Mouse (Mus musculus): ENCODE data around the gene Elovl5. TPM values are rescaled to one million over a fixed set of nuclear protein-coding genes. Genes with fewer than 3 reads are reported as not detected.
A peak's percentile ranks its signal among the peaks of the same experiment; 100 is the strongest.

Gene Elovl5
- polyA plus RNA-seq, 2 experiments from 2014 or later = 149 to 155 TPM

DNA sequence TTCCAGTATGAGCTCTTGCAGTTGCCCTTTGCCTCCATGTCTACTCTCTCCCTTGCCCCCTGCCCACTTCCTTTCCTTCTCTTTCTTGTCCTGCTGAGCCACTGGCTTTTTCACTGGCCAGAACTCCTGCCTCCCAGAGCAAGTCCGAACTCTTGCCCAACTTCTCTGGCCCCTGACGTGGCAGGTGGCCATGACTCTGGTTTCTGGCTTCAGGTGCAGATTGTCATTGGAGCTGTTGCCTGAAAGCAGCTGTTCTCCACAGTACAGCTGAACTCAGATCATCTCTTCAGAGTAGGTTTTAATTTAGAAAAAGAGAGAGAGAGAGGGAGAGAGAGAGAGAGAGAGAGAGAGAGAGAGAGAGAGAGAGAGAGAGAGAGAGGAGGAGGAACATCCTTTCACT, 86.1 kb downstream of the Elovl5 start:
- ATAC-seq = no peak

DNA sequence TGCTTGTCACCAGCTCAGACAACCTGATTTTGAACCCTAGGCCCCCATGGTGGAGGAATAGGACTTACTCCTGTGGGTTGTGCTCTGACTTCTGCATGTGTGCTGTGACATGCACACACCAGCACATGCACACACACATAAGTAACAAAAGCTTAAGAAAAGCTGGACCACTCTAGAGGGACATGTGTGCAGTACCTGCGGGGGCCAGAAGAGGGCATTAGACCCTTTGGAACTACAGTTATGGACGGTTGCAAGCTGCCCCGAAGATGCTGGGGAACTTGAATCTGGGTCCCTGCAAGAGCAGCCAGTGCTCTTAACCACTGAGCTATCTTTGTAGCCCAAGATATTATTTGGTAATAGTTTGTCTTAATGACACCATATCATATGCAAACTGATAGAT, 88.3 kb downstream of the Elovl5 start:
- peak; percentile 36 for ATAC-seq

DNA sequence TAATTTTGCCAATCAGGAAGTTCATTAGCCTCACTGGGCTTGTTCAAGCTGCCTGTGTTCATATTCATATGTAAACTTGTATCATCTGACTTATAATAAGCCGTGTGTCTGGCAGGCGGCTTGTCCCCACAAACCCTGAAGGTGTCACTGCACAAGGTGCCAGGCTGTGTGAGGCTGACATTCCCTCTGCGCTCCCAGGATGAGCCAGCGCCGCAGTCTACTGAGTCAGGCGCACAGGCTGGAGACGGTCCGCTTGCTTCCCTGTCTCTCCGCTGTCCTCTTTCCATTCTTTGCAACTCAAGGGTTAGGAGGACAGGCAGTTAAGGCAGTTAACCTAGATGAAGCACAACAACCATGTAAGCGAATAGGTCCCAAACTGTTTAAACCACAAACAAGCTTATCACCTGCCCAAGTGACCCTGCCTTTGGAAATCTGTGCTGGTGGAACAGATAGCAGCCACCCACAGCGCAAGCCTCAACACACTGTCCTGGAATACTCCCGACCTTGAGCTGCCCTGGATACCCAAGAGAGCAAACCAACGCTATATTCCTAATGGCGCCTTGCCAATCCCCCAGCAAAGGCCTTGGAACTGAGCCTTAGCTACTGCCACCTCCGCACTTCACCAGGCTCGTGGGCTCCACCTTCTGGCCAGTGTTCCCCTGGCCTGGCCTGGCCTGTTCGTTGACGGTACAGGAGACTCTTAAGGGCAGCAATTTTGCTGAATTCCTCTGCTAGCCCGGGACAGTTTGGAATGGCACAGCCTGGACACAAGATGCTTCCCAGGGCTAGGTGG, 89.2 kb downstream of the Elovl5 start:
- peak; percentile 36 for ATAC-seq

DNA sequence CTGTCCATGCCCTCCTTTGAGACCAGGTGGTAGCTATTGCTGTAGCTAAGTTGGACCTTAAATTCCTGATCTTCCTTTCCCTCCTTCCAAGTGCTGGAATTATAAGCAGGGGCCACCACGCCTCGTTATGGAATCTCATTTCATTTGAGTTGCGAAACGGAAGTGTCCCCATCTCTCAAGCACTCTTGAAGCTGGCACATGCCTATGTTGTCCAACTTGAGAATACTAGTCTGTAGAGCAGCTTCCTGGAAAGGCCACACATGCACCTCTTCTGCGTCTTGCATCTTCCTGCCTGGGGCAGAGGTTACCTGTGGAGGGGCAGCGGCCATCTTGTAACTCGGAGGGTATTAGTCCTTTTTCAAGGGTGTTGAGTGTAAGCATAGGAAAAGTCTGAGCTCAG, 92.2 kb downstream of the Elovl5 start:
- no peak for ATAC-seq

DNA sequence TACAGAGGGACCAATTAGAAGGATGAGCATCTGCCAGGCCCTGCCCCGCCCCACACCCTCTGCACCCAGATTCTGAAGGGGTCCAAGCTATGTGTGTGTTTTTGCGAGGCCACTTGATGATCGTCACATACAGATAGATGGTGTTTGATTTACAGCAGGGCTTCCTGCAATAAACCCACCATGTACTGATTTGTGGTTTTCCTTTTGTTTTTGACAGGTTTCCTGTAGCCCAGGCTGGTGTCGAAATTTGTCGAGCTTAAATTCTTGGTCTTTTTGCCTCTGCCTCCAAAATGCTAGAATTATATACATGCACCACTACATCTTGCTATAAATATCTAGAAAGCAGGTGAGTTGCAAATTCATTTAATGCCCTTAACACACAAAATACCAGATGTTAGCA, 93.0 kb downstream of the Elovl5 start:
- peak; percentile 57 for ATAC-seq

DNA sequence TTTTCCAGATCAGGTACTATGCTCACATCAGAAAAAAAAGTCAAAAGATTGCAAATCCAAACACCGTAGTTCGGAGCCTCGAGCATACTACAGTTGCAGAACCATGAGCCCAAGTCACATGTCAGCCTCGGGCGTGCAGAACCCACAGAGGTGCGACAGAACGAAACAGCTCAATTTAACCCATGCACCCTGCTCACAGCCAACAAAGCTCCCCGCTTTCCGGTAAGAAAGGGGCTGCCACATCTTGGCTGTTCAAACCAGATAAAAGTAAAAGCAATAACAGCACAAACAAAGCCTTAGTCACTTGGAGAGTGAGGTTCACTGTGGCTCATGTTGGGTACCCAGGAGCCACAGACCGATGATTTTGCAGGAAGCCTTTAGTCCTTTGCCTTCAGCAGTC, 93.5 kb downstream of the Elovl5 start:
- peak; percentile 65 for ATAC-seq

GRCm38 (mm10) chr9:78012066-78012465, 94.9 kb downstream of the Elovl5 start:
- no peak for ATAC-seq

DNA sequence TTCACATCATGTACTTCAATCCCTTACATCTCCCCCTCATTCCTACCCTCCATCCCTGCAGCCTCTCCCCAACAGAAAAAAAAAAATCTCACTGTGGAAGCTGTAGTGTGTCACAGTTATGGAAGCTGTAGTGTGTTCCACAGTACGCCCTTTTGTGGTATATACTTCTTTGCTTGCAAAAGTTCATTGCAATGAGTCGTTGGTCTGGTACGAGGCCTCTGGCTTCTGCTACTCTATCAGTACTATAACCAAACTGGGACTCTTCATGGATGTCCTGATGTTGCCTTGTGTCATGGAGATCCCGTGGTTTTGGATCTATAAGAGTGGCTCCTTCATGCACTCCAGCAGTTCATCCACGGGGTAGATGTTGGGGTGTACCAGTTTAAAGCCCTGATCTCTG, 95.5 kb downstream of the Elovl5 start:
- no peak for ATAC-seq

DNA sequence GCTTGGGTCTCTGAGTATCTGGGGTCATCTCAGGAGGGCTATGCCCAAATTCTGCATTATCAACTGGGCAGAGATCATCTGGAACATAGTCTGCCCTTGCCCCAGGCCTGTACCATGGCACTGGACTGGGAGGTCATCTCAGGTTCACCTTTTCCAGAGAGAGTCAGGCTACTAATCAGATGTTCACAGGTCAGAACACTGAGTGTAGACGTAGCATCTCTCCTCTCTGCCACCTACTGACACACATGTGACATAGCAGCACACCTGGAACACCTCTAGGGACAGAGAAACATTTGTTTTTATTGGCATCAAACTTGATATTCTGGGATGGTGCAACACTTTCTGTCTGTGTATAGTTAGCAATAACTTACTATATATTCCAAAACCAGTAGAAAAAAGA, 96.6 kb downstream of the Elovl5 start:
- no peak for ATAC-seq

DNA sequence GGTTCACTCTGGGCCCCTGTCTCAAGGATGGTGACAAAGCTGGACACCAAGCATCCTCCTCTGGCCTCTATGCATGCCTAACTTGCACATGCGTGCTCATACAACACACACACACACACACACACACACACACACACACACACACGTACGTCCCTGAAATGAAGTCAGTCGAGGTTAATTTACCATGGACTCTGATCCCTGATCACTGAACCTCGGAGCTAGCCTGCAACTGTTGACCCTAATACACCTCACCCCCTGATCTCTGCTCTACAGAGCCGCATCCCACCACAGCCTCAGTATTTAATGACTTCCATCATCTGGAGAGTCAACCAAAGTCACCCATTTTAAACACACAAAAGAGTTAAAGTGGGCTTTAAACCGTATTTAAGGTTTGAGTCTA, 98.7 kb downstream of the Elovl5 start:
- no peak for ATAC-seq

DNA sequence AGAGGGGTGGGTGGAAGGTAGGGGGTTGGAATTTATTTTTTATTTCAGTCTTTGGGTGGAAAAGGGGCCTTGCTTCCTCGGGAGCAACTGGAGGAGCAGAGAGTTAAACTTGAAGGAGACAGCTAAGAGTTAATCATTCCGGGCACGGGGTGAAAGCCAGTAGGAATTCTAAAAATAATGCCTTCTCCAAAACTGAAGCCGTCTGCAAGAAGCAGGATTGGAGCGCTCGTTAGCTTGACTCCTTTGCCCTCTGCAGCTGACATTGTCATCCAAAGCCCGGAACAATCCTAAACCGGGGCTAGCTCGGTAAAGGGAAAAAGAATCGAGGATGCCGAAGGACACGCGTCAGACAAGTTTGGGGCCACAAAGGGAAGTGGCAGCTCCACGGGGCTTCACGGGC, 99.1 kb downstream of the Elovl5 start:
- no peak for ATAC-seq

DNA sequence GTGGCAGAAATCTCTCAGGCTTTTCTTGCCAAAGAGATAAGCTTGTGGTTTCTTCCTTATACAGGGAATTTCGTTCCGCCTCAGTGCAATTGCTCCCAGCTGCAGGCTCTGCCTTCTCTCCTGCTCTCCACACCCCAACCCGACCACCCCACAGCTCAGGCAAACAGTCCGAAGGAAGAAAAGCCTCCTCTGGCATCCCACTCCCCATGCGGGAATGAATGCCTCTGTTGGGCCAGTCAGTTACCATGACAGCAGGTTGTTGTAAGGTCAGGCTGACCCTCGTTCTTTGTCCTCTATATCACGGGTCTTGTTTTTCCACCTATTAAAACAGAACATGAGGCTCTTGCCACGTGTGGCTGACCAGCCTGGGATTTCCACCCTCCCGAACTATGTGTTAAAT, 104.1 kb downstream of the Elovl5 start:
- ATAC-seq = no peak

GRCm38 (mm10) chr9:78022187-78022945, 105.2 kb downstream of the Elovl5 start:
- ATAC-seq = no peak

- ATAC-seq = peak; percentile 81
Observed at GRCm38 (mm10) chr9:78024823-78025222, 107.7 kb downstream of the Elovl5 start.

DNA sequence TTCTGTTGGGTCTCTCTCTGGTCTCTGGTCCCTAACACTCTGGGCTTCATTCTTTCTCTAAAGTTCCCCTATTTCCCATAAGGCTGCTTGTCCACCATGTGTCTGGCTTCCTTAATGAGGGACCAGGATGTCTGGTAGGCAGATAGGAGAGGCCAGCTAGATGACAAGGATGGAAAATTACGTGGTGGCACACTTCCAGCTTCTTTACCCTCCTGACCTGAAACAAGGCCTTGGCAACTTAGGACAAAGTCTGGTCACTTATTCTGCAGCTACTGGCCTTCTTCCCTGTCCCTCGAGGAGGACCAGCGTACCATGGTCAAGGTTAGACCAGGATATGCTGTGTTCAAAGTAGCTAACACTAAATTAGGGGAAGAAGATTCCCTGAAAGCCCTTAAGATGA, 109.9 kb downstream of the Elovl5 start:
- ATAC-seq = no peak

GRCm38 (mm10) chr9:78030835-78031456, 113.8 kb downstream of the Elovl5 start:
- no peak for ATAC-seq

- ATAC-seq = no peak
Observed at GRCm38 (mm10) chr9:78032930-78033329, 115.8 kb downstream of the Elovl5 start.

Other genes with a start within 250 kb of the Elovl5 start
- 1 to 10 TPM; 8.5 to 9.1 TPM for gene Gclc, start 162.8 kb upstream of the Elovl5 start, polyA plus RNA-seq (2017; shearing (Covaris generic))
- under 1 TPM in 1 of 2 experiments, not detected in 1; 0.21 TPM for gene Gcm1, start 134.6 kb downstream of the Elovl5 start, polyA plus RNA-seq (2017; shearing (Covaris generic))
- gene Fbxo9, start 191.7 kb downstream of the Elovl5 start, polyA plus RNA-seq (2017; shearing (Covaris generic)) = 10 to 100 TPM; 18.0 to 20.3 TPM
- 1 to 10 TPM; 8.1 to 9.5 TPM for gene Ick, start 191.8 kb downstream of the Elovl5 start, polyA plus RNA-seq (2017; shearing (Covaris generic))

Measured in activated CD4-positive, CD25-positive, alpha-beta regulatory T cell, adult 4 months (primary cell).